In genomic region chr13:25639522-25640291, GRCm38 (mm10) we compare ENCODE assay signal across 10 mouse cellular contexts.
DNase-seq lines count a peak whose midpoint lies in the region; ATAC-seq lines count a peak whose summit lies in the region.
"Had no signal": no experiment of that assay in that cellular context is flagged by ENCODE, and none has a peak within 500 bp of the region (broad histone marks: within the 10 kb centered on the region; RNA-seq: fewer than 3 reads in every experiment).

No protein-coding gene starts in this region.

- no peaks in the 10 kb centered on the region for H3K9me3 ChIP-seq in heart, embryonic 13.5 days

- no peak overlapping the region for H3K9ac ChIP-seq in heart, embryonic 13.5 days

- no peaks in the 10 kb centered on the region for H3K36me3 ChIP-seq in heart, embryonic 13.5 days

- peak overlapping the region; percentile 34 for H3K4me2 ChIP-seq in heart, embryonic 13.5 days

- ATAC-seq in heart, embryonic 13.5 days (ENCODE audit: extremely low read depth, insufficient number of reproducible peaks, low FRiP score, low TSS enrichment) = no peak
- ATAC-seq: CD4-positive, CD25-positive, alpha-beta regulatory T cell, adult 4 months had no signal

- H3K27me3 ChIP-seq in heart, embryonic 13.5 days (replicated peaks) = no peaks in the 10 kb centered on the region

- peaks cover 11% of the 10 kb centered on the region for H3K4me1 ChIP-seq in heart, embryonic 13.5 days

- H3K27ac ChIP-seq in heart, embryonic 13.5 days (replicated peaks) = peak overlapping the region; percentile 73

- WGBS in heart, embryonic 13.5 days = 17% methylated on average over 6 of the region's 6 CpGs

- DNase-seq in heart, adult 11 months = no peak
- DNase-seq in ES-CJ7 (ENCODE audit: low read depth, low spot score) = peak; percentile 98
- DNase-seq in embryo, embryonic 9.5 days (ENCODE audit: extremely low spot score) = peak; percentile 17
- peak; percentile 52 for DNase-seq in kidney, postnatal 14 days
- no peak for DNase-seq in urinary bladder, postnatal 4 days (ENCODE audit: low spot score in 2 of 2)
- no peak for DNase-seq in spleen, postnatal 14 days (ENCODE audit: low spot score in 2 of 2)
- no peak for DNase-seq in layer of hippocampus, adult 8-10 months (ENCODE audit: low spot score in 2 of 2)
- DNase-seq: adrenal gland, postnatal 14 days had no signal

- H3K4me3 ChIP-seq in heart, embryonic 13.5 days = no peak overlapping the region

Comparison
In these comparisons a context has a peak if more than half of its experiments do, and no peak if none do; other contexts are left out.
1. DNase-seq: peak in ES-CJ7 (single experiment), embryo, embryonic 9.5 days (single experiment) and kidney, postnatal 14 days (single experiment); none in heart, adult 11 months (single experiment), urinary bladder, postnatal 4 days (0 of 2), spleen, postnatal 14 days (0 of 2) and layer of hippocampus, adult 8-10 months (0 of 2).